Mouse (Mus musculus): ENCODE results near the gene Xpc. TPM values are rescaled to one million over a fixed set of nuclear protein-coding genes. Genes with fewer than 3 reads are reported as not detected.
A peak's percentile ranks its signal among the peaks of the same experiment; 100 is the strongest.

Xpc gene
- total RNA-seq (2021): 10 to 100 TPM; 11.8 to 13.0 TPM
- long read RNA-seq, experiment 1, transcript Xpc-201 (16 exons, 3,634 nt): major isoform, 13 of 18 reads
- long read RNA-seq, experiment 1, partial matches to known transcripts: 2 of 18 reads
- long read RNA-seq, experiment 1, other reads (novel, unspliced or antisense): 3 of 18 reads
- long read RNA-seq, experiment 2, transcript Xpc-201 (16 exons, 3,634 nt): major isoform, 10 of 15 reads
- long read RNA-seq, experiment 2, partial matches to known transcripts: 4 of 15 reads
- long read RNA-seq, experiment 2, other reads (novel, unspliced or antisense): 1 of 15 reads

DNA sequence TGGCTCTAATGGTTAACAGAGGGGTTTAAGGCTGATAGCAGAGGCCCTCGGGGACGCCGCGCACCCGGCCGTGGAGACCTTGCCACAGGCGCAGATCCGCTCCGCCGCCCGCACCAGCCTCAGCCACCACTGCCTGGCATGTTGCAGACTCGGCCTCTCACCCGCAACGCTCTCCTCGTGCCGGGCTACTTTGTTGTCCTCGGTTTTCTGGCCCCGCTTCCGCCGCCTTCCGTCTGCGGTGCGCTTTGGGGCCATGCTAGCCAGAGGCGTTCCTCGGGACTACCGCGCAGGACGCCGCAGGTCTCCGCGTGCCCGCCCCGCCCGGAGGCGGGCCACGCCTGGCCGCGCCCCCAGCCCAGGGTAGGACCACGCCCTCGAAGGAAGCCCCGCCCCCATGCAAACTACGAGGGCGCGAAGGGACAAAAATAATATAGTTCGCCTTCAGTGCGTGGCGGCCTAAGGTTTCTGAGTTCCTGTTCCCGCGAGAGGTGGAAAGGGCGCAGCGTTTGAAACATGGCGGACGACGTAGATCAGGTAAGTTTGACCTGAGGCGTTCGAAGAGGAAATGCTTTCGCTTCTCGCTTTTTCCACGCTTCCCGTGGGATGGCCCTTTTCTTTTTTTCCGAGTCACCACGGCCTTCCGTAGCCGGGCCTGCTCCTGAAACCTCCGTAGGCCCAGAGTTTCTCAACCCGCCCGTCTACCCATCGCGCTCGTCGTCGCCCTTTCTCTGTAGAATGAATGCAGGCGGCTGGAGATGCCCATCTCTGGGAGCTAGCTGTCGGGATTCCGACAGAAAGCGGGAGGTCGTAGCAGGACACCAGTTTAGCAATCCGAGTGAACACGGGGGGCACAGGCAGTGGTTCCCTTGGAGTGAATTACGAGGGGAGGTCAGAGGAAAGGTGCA, at the start of gene Xpc, which contains the start of gene Lsm3:
Gene Xpc (minus strand): TSS at position 344 of the 905 bp plus-strand sequence.
Gene Lsm3 (plus strand): TSS at position 384 of the 905 bp plus-strand sequence.
- DNase-seq (ENCODE audit: low spot score in 2 of 2): peak; percentile 97 to 98

DNA sequence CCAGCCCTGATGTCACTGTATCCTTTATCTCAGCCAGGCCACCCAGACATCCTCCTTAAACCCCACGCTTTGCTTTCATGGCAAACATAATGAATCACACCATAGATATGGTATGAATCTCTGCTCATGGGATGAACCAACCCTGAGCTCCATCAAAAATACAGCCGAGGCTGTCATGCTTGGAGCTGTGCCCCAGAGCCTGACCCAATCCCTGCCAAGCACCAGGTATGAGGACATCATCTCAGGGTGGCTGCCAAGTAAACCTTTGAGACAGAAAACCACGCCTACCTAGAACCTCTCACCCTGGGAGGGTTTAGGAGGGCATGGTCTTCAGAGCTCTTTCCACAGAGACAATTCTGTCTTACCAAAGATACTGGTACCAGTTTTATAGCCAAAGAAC, 47.3 kb upstream of the Xpc start:
- no peak for DNase-seq (ENCODE audit: low spot score in 2 of 2)

DNA sequence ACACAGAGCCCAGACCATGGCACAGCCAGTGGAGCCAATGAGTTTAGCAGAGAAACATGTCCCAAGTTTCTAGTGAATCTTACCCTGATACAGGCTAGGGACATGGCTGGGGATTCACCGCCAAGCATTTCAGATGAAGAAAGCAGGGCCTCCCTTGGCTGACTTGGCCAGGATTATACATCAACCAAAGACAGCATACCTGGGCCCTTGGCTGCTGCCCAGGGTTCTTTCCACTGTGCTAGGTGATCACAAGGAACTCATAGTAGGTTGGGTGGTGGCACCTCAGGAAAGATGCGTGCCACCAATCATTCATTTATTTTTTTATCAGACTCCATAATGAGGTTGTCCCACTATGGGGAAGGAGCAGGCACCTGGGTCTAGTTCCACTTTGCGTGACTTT, 44.5 kb upstream of the Xpc start:
- DNase-seq (ENCODE audit: low spot score in 2 of 2): no peak

DNA sequence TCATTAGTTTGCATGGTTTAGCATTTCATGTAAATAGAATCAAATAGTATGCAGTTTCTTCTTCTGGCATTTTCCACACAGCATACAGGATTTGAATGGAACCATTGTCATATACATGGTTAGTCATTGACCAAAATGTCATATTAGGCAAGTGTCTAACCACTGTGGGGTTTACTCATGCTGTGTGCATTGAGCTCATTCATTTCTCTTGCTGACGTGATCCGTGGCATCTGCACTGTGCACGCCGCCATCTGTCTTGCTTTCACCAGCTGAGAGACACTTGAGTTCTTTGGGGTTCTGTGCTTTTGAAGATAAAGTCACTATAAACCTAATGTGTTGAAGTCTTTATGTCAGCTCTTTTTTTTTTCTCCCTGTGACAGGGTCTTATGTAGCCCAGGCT, 43.7 kb upstream of the Xpc start:
- peak; percentile 45 to 70 for DNase-seq (ENCODE audit: low spot score in 2 of 2)

DNA sequence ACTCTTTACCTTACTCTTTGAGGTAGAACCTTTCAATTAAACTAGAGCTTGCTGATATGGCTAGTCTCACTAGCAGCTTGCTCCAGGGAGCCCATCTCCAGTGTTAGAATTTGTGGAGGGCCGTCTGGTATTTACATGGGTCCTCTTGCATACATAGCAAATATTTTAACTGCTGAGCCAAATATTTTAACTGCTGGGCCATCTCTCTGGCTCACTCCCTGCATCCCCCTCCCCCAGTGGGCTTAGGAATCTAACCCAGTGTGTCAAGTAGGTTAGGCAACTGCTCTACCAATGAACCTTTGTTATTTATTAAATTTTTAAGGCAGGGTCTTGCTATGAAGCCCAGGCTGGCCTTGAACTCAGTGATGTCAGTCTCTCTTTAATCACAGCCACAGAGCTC, 42.9 kb upstream of the Xpc start:
- DNase-seq (ENCODE audit: low spot score in 2 of 2): no peak

DNA sequence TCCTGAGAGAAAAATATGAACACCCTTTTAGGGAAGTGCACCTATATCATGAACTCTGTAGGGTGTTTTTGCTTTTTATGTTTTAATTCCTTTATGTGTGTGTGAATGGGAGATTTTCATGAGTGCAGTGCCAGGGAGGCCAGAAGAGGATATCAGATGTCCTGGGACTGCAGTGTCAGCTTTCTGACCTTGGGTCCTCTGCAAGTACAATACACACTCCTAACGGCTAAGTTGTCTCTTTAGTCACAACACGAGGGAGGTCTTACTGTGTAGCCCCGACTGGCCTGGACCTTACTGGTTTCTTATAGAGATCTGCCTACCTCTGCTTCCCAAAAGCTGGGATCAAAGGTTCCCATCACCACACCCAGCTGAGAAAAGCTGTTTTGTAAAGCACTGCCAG, 37.0 kb upstream of the Xpc start:
- DNase-seq (ENCODE audit: low spot score in 2 of 2): no peak

DNA sequence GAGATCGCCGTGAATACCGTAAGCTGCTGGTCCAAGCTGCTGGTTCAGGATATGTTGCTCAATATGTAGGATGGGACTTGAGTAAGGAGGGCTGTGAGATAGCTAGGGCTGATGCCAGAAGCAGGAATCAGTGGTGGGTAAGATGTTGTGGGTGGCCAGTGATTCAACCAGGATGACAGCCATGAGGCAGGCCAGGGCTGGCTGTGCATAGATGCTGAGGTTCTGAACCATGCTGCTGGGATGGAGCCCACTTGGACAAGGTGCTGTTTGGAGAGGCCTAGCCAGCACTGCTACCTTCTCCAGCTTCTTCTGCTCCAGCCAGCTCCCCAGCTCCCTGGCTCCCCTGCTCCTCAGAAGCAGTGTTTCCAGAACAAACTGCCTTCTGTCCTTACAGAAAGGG, 36.0 kb upstream of the Xpc start:
- DNase-seq (ENCODE audit: low spot score in 2 of 2): no peak

DNA sequence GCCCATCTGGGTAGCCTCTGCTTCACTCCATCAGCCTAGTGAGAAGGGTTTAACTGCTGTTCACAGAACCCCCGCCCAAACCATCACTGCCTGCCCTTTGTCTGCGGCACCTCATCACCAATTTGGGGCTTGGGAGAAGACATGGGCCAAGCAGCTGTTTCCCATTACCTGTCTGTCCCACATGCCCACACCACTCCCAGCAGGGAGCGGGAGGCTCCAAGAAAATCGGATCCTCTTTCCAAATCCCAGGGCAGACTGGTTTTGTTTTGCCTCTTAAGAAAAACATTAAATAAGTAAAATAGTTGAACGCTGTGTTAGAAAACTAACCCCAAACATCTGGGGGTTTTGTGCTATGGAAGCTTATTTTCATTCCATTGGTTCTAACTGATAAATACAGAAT, 33.9 kb upstream of the Xpc start:
- DNase-seq (ENCODE audit: low spot score in 2 of 2): no peak

DNA sequence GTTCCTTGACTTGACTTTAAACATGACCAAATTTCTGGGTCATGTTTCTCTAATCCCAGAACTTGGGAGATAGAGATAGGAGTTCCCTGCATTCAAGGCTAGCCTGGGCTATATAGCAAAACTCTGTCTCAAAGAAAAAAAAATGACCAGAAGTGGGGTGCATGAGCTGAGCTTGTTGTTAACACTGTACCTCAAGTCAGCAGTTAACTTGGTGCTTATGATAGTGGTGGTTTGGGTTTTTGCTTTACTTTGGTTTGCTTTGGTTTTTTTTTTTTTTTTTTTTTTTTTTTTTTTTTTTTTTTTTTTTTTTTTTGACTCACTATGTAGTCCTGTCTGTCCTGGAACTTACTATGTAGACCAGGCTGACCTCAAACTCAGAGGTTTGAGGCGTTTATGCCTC, 31.6 kb upstream of the Xpc start:
- no peak for DNase-seq (ENCODE audit: low spot score in 2 of 2)

DNA sequence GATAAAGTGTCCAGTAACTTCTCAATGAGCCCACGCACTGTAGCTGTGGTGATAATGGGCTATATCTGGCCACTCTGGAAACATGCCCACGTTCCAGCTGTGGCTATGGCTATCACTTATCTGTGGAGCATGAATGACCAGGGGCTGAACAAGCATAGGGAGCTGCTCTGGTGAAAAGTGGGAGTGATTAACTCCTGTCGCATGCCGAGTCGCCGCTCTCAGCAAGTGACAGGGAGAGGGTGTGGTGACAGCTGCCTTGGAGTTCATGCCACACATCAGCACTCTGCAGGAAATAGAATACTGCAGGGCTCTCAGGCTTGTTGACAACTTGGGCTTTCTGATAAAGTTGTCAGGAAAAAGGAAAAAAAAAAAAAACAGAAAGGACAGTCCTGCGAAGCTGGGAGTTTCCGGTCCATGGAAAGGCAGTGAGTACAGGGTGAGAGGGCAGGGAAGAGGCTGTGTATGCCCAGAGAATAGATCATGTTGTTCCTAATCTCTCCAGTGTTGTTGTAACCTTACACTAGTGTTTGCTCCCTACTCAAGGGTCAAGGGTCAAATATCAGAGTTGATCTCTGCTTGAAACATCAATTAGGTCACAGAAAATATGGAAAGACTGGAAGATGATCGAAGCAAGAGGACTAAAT, 30.7 kb upstream of the Xpc start:
- DNase-seq (ENCODE audit: low spot score in 2 of 2): no peak

DNA sequence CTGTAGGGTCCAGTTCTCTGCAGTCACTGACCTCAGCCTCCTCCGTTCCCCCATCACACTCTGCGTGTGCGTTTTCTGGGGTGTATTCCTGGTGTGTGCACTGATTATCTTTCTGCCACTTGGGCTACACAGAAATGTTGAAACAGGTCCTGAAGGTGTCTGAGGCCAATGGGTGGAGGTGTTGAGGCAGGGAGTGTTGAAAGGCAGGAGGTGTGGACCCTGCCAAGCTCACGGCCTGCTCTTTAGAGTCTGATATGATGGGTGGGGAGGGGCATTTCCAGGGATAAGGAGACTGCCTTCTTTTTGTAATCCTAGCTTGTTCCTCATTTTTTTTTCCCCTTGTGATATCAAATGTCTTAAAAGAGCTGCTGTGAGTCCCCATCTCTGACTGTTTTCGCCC, 27.4 kb upstream of the Xpc start:
- no peak for DNase-seq (ENCODE audit: low spot score in 2 of 2)

DNA sequence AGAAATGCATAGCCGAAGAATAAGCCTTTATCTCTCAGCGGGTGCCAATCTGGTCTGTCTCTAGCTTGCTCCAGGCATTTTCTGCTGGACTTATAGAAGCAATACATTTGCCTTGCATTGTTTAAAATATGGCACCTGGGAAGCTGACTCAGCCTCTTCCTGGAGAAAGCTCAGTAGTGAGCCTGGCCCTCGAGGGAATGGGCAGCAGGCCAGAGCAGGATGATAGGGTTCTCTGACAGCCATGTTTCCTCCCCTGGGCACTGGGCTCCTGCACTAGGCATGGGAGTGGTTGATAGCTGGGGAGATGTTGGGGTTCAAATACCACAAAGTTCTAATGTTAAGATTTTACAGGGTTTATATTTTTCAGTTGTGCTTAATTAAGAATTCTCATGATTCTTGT, 25.6 kb upstream of the Xpc start:
- DNase-seq (ENCODE audit: low spot score in 2 of 2): no peak

DNA sequence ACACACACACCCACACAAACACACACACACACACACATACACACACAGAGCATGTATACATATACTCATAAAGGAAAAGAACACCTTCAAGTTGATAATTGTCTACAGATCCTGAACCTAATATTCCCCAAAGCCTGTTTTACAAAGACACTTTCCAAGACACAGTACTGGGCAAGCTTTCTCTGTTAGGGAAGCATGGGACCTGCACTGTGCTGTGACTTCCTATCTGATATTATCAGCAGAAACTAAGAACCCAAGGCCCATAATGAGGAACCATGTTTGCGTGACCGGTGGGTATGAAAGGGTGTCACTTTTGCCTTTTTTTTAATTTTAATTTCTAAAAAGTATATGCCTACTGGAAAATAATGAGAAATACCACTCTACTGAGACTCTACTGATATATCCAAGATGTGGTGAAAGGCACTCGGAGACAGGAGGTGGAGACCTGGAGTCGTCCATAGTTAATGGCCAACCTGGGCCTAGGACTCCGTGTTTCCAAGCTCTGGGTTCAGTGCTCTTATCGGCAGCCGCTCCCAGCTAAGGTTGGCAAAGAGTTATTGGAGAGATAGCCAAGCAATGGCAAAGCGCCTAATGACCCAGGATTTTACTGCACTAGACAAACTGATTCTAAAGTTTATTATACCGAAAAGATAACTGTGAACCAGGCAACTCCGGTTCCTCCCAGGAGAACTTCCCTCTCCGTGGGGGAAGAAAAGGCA, 20.5 kb upstream of the Xpc start:
- DNase-seq (ENCODE audit: low spot score in 2 of 2): no peak

DNA sequence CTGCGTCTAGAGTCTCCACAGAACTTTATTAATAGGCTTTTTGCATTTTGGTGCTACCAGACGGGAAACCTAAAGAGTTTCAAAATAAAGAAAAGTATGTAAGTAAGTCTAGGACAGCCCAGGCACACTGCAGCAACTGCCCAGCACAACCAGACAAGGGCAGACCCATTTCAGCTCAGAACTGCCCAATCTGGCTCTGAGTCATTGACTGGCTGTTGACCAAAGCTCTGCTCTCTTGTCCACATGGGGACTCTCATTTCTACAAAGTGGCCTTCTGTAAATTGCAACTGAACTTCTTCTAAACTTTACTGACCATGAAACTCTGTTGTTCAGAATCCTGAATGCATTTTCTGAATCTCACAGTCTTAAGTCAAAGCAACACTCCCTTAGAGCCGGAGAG, 19.5 kb upstream of the Xpc start:
- no peak for DNase-seq (ENCODE audit: low spot score in 2 of 2)

DNA sequence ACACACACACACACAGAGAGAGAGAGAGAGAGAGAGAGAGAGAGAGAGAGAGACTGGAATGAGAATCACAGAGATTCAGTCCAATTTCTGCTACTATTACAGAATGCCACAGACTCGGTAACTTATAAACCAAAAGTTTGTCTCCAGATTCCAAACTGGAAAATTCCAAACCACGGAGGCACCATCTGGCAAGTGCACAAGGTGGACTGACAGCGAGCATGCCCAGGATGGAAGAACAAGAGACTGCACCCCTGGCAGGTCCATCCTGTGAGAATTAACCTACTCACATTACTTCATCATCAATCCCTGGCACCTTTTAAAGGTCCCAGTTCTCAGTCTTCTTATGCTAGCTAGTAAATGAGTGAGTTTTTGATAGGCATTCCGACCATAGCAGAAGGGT, 18.6 kb upstream of the Xpc start:
- DNase-seq (ENCODE audit: low spot score in 2 of 2): no peak

DNA sequence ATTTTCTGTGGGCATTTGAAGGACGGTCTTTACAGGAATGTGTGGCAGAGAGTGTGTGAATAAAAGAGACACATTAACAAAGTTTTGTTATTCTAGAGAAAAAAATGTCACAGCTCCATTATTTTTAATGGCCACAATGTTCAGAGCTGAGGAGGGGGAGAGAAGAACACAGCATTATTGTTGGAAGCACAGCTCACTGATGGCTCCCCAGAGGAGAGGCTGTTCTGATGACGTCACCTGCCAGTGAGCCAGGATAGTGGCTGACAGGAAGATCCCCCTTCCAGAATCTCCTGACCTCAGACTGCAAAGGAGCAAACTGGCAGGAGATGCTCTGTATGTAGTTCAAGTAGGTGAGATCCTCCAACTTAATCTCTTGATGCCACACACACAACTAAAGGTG, 18.1 kb upstream of the Xpc start:
- DNase-seq (ENCODE audit: low spot score in 2 of 2): no peak

DNA sequence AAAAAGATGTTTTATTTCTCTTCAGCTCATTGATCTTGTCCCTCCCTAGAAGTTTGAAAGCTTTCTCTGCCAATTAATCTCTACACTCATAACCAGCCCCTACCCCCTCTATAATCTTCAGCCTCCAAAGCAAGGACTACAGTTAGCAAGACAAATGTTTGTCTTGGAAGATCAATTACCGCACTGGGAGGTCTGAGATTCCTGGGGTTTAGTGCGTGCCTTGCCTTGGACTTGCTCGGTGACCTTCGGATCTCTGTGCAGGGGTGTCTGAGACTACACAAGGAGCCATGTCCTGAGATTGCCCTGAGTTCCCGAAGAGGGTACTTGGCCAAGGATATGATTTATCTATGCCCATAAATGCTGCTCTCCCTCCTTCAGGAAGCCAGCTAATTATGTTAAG, 17.7 kb upstream of the Xpc start:
- DNase-seq (ENCODE audit: low spot score in 2 of 2): no peak

DNA sequence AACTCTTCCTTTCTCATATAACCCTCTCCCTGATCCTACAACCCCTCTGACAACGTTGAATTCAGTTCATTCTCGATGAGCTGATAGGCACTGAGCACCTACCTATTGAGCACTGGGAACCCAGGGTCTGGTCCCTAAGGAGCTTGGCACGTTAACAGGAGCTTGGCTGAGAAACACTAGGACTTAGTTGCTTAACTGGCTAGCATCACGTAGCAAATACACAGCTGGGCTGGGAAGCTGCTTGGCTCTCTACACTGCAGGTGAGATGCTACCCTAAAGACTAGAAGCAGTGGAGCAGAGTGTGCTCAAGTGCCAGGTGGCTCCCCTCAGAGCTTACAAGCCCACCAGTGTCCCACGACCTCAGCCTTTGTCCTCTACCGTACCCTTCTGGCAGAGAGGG, 17.0 kb upstream of the Xpc start:
- DNase-seq (ENCODE audit: low spot score in 2 of 2): no peak

DNA sequence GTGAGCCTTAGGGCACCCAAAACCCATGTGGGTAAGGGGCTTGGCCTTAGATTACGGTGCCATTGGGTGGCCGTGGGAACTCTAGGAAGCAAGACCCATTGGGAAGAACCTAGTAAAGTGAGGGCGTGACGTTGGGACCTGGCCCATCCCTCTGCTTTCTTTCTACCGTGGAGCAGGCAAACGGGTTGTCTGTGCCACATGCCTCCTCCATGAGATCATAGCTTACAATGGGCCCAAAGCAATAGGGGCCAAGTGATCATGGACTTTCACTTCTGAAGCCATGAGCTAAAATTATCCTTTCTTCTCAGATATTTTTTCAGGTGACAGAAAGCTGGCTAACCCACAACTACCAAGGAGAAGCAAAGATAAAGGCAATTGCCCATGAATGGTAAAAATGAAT, 15.6 kb upstream of the Xpc start:
- no peak for DNase-seq (ENCODE audit: low spot score in 2 of 2)

DNA sequence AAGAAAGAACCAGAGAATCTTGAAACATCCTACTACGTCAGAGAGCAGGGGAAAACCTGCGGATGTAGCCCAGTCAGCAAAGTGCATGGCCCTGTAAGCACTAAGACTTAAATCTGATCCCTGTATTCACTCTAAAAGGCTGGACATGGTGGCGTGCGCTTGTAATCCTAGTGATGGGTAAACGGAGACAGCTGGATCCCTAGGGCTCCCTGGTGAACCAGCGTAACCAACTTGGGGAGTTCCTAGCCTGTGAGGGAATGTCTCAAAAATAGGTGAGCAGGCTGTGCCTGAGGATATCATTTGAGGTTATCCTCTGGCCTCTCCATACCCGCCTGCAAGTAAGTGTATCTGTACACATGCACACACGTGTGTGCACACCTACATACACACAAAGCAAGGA, 15.0 kb upstream of the Xpc start:
- DNase-seq (ENCODE audit: low spot score in 2 of 2): no peak

DNA sequence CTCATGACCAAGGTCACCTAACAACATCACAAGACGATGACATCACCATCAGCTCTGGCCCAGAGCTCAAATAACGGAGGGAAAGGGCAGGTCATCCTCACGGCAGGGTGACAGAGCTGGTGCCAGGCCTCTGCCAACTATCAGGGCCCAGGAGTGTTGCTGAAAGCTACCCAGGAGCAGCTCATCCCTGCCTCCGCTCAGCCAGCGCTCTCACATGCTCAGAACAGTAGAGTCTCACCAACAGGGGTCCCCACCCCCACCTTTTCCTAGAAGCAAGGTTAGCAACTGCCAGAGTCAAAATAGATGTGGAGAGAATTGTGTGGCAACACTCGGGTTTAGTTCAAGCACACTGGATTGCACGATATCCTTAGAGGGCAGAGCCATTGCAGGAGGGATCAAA, 12.6 kb upstream of the Xpc start:
- DNase-seq (ENCODE audit: low spot score in 2 of 2): no peak

Measured in layer of hippocampus, postnatal 14 days (tissue).